Mouse (Mus musculus) testis, postnatal 10 days (tissue): ENCODE measurements around the gene Epha2.
A peak's percentile ranks its signal among the peaks of the same experiment; 100 is the strongest.

ENCODE experiments used
- DNase-seq: peaks from one replicate; pipeline ENCODE4 v3.0.0; 2021; ENCODE audit warnings: low spot score

Epha2 gene

DNA sequence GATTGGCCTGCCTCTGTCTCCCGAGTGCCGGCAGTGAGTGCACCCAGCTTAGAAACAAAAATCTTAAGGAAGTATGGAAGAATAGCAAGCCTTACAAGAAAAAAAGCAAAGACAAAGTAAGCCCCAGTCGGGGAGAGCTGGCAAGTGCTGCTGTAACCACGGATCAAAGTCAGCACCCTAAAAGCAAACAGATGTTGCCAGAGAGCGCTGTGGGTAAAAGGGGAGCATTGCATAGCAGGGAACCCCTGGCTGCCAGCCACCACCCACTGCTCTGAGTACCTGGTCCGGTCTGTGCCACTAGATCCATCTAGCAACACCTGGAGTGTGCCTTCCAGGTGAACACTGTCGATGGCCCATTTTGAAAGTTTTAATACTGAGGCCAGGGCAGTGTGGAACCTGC, 31.2 kb downstream of the Epha2 start:
- DNase-seq: no peak

DNA sequence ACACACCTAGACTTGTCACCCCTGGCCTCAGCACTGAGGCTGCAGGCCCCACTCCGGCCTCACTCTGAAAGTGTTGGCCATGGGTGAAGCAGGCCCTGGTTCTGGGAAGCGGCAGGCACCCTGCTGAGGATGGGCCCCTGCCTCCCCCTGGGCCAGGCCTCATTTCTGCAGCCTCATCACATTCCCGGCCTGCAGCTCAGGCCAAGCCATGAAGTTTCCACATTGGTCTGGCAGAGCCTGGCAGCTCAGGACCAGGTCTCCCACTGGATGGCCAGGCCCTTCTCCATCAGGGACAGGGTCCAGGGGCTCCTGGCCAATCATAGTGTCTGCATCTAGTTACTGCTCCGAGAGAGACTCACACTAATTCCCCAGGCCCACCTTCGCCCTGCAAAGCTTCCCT, 33.7 kb downstream of the Epha2 start:
- DNase-seq: no peak

DNA sequence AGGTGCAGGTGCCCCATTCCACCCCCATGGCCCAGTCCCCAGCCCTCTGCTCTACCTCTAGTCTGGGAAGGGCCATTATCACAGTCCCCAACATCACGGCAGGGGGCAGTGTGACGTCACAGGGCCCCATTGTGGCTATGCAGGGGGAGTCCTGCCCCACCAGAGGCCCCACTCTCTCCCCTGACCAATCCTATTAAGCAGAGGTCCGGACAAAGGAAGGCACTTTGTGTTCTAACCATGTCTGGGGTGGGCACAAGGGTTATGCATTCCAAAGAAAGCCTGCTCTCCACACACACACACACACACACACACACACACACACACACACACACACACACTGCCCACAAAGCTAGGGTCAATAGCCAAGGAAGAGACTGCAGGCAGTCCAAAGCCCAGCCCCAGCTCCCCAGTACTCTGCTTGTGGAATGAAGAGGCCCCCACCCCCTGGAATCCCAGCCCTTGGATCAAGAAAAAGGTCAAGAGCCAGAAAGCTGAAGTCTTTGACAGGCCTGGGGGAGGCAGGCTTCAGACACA, 34.3 kb downstream of the Epha2 start:
- DNase-seq: no peak

DNA sequence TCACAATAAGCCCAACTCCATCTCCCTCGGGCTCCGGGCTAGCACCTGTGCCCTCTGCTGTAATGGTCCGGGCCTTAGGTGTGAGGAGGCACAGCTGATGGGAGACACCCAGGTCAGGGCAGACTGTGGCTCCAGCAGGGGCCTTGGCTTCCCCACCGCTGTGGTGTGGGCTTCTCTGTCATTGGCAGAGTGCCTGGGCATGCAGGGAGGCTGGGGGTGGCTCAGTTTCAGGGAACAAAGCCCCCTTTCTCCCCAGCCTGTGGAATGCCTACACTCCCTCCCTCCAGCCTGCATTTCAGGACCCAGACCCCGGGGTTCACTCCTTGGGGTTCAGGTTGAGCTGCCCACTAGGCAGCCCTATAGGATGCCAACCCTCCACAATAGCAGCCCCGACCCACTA, 35.2 kb downstream of the Epha2 start:
- DNase-seq: no peak

DNA sequence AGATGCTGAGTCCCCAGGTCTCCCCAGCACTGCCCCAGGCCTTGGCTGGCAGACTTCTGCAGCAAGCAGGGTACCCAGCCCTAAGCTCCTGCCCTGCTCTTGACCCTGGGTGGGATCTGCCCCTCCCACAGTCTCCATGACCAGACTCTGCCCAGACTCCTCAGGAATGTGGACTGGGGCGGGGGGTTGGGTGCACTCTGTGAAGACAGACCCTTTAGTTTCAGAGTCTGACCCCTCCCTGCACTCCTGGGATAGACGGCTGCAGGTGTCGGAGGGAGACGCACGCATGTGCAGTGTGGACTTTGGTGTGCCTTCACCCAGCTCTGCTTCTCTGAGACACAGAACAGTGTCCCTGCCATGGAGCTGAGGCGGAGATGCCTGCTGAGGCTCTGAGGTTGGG, 36.9 kb downstream of the Epha2 start:
- DNase-seq: no peak

DNA sequence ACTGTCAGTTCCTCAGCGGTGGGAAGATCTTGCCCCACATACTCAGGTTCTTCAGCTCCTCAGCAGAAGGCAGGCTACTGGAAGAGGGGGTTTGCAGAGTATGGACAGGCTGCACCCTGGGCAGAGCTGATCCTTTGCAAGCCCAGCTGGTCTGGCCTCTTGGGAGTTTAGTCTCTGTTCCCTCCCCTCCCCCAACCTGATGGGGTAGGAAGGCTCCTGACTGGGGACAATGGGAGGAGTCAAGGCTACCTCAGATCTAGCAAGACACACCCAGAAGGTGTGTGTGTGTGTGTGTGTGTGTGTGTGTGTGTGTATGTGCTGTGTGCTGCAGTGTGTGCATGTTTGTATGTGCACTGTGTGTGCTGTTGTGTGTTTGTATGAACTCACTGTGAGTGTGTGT, 37.8 kb downstream of the Epha2 start:
- no peak for DNase-seq

DNA sequence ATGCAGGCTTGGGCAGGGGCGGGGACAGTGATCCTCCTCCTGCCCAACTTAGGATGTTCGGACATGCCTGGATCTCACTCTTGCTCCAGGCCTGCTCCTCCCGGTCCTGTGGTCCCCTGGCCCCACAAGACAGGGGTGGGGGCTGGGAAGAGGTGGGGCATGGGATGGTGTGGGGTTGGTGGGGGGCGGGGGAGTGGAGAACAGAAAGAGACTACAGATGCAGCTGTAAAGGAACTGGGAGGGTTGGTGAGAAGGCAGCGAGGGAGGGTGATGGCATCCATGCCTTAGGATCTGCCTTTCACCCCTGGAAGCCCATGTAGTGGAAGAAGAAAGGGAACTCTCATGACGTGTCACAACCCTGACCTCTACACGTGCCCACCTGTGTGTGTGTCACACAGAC, 40.4 kb downstream of the Epha2 start:
- no peak for DNase-seq

DNA sequence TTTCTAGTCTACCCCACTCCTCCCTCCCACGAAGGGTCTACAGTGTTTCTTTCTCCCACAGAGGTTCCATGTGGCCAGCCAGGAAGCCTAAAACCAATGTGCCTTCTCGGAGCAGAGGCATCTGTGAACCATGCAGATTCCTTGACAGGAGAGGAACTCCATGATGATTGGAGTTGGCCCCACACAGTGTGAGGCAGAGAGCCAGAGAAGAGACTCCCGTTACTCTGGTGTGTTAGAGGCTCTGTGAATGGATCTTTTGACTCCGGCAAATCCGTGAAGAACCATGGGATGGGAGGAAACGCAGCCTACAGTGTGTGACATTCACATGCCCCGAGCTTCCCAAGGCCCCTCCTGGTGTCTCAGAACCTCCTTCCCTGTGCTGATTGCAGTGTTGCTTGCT, 42.5 kb downstream of the Epha2 start:
- no peak for DNase-seq

DNA sequence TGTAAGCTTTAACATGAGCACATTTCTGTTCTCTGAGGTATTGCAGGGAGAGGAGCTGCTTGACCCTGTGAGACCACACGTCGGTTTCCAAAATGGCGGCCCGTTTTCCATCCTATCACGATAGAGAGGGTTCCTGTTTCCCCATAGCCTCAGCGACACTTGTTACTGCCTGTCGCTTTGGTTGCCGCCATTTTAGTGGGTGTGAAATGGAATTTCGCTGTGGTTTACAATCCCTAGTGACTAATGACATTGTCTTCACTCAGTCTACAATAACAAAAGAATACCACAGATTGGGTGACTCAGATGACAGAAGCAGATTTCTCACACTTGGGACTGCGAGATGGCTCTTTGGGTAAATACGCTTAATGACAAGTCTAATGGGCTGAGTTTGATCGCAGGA, 44.2 kb downstream of the Epha2 start:
- no peak for DNase-seq

DNA sequence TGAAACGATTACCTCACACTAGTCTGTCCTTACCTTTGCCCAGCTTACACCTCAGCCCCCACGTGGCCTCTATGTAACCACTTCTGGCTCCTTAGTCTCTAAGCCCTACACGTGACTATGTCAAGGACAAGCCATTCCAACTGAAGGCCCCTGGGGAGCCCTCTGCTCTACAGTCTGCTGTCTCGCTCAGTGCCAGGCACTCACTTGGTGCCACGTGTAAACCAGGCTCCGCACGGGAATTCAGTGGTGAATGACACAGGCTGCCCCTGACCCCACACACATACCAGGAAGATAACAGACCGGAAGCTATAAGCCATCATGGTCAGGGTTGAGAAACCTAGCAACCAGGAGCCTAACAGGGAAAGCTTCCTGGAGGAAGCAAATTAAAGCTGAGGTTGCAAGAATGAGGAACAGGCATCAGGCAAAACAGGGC, 46.3 kb downstream of the Epha2 start:
- DNase-seq: no peak

DNA sequence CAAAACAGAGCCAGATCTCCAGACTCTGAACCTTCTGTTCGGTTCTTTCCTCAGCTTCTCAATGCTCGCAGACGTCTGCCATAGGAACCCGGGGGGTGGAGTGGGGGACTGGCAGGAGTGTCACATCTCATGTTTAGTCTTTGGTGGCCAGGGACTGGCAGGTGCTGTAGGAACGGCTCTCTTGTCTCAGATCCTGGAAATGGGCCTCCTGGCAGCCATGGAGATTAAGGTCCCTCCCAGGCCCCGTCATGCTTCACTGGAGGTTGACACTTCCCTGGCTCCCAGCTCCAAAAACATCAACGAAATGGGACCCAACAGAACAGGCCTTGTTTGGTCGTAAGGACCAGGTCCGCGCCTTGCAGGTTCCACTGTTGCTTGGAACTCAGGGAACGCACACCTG, 47.6 kb downstream of the Epha2 start:
- no peak for DNase-seq

DNA sequence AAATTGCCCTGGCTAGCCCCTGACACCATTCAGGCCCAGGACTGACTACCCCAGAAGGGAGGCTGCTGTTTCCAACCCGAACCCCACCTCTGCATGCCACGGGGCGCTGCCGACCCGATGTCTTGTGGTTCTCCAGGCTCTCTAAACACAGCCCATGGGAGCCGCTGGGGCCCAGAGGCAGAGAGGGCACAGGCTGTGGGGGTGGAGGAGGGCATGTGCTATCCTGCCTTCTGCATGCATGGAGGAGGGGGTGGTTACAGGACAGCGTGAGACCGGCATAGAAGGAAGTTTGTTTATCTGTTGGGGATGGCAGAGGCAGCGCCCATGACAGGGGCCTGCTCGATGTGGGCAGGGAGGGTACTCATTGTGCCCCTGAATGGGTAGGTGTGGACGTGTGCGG, 49.0 kb downstream of the Epha2 start:
- no peak for DNase-seq

DNA sequence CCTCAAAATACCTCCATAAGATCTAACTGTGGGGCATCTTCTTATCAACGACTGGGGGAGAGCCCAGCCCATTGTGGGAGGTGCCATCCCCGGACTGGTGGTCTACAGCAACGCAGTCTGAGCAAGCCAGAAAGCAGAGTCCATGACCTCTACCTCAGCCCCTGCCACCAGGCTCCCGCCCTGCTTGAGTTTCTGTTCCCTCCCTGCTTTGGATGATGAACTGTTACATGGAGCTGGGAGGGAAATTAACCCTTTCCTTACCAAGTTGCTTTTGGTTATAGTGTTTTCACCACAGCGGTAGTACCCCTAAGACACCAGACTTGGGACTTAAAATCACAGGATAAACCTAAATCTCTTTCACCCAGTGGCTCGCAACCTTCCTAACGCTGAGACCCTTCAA, 50.9 kb downstream of the Epha2 start:
- DNase-seq: no peak

DNA sequence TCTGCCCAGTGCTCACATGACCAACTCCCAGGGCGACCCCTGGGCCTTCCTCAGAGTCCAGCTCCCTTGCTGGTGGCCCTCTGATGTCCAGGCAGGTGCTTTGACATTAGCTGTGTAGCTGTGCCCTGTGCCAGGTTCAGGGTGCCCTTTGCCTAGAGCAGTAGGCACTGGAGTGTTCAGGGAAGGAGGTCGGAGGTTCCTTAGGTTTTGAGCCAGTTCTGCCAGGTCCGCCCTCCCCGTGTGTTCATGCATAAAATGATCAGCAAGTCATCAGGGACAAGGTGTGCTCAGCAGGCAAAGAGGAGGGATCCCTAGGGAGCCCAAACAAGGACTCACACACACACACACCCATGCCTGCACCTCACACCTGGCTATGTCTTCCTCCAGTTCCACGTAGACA, 51.9 kb downstream of the Epha2 start:
- no peak for DNase-seq

DNA sequence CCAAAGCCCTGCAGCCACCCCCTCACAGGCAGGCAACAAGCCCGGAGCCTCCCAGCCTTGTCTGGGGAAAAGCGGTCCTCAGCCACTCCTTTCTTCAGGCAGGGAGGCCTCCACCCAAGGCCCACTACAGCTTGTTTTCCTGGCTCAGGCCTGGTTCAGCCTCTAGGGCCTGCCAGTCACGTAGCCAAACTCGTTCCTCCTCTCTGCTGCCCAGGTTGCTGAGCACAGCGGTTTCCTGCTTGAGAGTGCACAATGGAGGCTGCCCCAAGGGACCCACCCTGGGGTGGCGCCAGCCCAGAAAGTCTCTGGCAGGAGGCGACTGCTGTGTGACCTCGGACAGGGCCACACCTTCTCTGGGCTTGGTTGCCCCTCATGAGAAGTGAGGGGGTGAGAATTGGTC, 52.8 kb downstream of the Epha2 start:
- DNase-seq: no peak

DNA sequence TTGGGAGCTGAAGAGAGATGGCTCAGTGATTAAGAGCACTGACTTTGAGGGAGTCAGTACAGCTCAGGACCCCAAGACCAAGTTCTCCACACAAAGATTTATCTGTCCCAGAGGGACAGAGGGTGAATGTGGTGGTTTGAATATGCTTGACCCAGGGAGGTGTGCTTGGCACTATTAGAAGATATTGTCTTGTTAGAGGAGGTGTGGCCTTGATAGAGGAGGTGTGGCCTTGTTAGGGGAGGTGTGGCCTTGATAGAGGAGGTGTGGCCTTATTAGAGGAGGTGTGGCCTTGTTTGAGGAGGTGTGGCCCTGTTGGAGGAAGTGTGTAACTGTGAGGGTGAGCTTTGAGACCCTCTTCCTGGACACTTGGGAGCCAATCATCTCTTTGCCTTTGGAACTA, 56.8 kb downstream of the Epha2 start:
- DNase-seq: no peak

DNA sequence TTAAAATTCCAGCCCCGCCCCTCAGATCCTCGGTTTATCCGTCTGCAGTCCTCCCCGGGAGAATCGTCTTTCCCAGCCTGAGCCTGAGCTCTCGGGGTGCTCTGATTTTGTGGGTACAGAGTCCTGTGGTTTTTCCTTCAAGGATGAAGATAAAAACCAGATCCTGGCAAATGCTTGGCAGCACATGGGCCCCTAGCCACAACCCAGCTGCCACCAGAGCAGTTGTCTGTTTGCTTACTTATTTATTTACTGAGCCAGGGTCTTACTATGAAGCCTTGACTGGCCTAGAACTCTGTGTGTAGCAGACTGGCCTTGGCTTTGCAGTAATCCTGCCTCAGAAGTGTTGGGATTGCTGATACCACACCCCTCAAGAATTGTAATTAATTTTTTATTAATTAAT, 58.2 kb downstream of the Epha2 start:
- DNase-seq: no peak

DNA sequence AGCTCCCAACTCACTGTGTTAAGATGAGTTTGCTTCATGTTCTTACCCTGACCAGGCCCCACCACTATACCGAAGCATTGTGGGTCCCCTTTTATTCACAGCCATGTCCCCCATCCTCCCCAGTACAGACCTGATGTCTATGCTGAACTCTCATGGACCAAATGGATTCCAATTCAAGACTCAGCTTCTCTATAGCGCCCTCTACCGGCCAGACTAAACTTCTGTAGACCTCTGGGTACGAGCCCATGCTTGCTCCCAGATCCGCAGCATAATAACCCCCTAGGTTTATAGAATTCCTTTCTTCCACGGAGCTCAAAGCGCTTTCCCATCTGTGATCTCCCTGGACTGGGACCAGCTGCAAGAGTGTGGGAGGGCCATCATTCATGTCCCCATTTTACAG, 59.8 kb downstream of the Epha2 start:
- no peak for DNase-seq

DNA sequence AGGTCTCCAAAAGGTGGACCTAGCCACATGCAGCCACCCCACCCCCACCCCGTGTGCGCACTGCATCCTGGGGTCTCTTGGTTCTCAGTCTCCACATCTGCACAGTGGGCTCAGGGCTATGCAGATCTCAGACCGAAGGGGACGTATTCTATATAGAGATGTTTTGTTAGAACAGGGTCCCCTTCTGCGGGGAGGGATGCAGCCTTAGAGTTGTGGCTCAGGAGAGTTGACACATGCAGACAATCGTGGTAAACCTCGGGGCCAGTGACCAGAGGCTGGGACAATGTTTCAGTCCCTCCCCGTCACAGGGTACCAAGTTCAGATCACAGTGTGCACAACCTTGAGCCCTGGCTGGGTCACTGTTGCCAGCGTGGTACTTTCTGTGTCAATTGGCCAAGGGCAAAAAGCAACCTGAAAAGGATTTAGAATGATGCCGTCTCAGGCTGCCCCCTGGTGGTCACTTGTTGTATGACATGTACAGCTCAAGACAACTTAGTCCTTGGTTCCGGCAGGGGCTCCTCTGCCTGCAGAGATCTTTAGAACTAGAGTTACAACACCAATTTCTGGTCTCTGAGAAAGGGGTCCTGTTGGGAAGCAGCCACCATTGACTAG, 62.0 kb downstream of the Epha2 start:
- peak; percentile 93 for DNase-seq

DNA sequence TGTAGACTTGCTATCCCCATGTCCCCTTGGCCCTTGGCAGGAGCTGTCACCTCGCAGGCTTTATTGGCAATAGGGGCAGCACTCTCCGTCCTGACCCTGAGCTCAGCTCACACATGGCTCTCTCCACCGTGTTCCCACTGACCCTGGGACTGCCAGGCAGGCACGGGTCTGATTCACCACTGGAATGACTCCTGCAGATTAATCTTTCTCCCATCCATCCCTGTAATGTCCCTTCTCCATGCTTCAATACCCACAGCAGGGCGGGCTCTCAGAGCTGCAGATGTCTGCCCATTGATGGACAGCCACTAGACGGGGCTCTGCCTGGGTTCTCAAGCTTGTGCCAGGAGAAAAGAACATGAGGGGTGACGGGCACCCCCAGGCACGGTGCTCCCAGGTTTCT, 64.1 kb downstream of the Epha2 start:
- no peak for DNase-seq

DNA sequence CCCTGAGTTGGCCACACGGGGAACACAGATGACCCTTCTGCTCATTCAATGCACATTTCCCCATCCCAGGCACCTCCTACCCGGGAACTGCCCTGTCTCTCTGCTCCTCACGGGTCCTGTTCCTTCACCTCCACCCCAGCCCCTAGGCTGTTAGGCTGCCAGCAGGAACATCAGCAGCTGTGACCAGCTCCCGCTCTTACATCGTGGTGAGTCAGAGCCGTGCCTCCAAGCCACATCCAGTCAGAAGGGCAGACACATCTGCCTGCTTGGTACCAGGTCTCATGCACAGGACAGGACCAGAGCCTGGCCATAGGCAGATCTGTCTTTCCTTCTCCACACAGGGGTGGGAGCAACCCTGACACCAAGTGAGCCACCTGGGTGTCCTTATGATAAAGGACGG, 64.8 kb downstream of the Epha2 start:
- no peak for DNase-seq

DNA sequence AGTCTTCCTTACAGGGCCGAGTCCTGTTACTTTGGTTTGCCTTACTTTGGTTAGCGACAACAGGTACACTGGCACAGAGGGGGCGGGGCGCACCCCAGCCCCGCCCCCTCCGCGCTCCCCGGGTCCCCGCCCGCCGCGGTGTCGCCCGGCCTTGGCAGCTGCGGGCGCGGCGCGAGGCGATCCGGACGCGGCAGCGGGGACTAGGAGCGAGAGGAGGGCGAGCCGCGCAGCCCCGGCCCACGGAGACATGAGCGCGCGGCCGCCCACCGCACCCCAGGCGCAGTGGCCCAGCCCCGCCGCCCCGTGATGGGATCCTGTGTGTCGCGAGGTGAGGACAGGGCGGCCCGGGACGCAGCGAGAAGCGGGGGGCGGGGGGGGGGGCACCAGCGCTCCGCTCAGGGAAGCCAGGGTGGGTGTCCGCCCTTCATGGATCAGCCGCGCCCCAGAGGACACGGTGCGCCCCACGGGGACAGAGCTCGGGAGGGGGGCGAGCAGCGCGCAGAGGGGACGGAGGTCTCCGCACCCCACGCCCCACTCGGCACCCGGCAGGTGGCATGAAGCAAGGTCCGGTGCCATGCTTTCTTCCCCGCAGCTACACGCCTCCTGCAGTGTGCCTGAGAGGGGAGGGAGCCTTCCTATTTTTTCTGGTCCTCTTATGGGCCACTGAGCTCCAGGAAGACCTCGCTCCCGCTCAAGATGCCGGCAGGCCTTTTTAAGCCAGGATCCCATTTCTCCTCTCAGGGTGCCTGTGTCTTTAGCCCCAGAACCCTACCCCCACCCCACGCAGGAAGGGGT, 67.2 kb downstream of the Epha2 start, which contains the start of gene Fam131c:
Gene Fam131c, plus strand, starts transcription at position 224 of the 795 bp plus-strand sequence.
- DNase-seq: no peak

DNA sequence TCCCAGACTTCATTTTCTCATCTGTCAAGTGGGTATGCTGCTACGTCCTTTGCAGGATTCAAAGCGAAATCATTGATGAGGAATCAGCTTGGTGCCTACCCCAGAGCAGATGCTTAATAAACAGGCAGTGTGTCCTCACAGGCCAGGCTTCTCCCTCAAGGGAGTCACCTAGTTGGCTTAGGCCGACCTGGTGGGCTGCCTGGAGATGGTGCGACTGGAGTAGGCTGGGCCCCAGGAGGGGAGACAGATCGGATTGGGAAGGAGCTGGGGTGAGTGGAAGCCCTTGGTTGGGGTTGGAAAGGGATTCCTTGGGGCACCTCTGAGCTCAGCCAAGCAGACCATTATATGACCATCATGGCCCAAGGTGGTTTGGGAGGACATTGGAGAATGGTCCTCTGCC, 71.4 kb downstream of the Epha2 start:
- no peak for DNase-seq
